Mouse (Mus musculus) cortical plate, adult 2 months (tissue): ENCODE data around the gene Tmc8.
"Not testable (repeated sequence)": the region's sequence is repeated elsewhere in the genome, so short reads cannot be mapped to it uniquely, and the experiment has no call there.

Source experiments
- CTCF ChIP-seq: fragments of 200-500 bp; IDR thresholded peaks from 2 replicates; pipeline ENCODE4 v1.5.1; 2011; ENCODE audit warnings: mild to moderate bottlenecking, control low read depth, low read length; ENCODE audit not compliant: insufficient read depth; ENCODE audit errors: extremely low read depth
- POLR2A ChIP-seq: fragments of 200-500 bp; IDR thresholded peaks from 2 replicates; pipeline ENCODE4 v1.6.1; 2011; ENCODE audit warnings: mild to moderate bottlenecking, low read length, control low read depth; ENCODE audit not compliant: insufficient read depth; ENCODE audit errors: extremely low read depth

GRCm38 (mm10) chr11:117788481-117788880 is 6.6 kb downstream of the Tmc8 start:
- not testable (repeated sequence) for TF ChIP-seq POLR2A, CTCF
